Mouse (Mus musculus): ENCODE measurements at regions not wholly inside any gene's neighbourhood (a gene's known extent, or its start where the extent isn't known, plus 50 kb on each side); places are given as distances from the start of the nearest gene placed in this dataset.

- no peak for TF ChIP-seq CTCF (IDR thresholded peaks at IDR 0.05; ENCODE audit: control insufficient read depth, insufficient read depth, insufficient read length)
- TF ChIP-seq CEBPB (IDR thresholded peaks at IDR 0.05; ENCODE audit: low read depth): no peak
- no peak for TF ChIP-seq MYOD1 (IDR thresholded peaks at IDR 0.05; ENCODE audit: control insufficient read depth, insufficient read length, low read depth)
- no peak for TF ChIP-seq USF1 (IDR thresholded peaks at IDR 0.05; ENCODE audit: low read depth)
These were observed 327.2 kb downstream of the Fam198b start for GRCm38 (mm10) chr3:80211323-80212109.

Measured in C2C12 (cell line).